Mouse (Mus musculus) T-cell, adult 2 months (primary cell): ENCODE measurements around the gene Atg2b.

Experiments used
- DNase-seq: peaks from one replicate; pipeline ENCODE4 v3.0.0; 2022; ENCODE audit warnings: low spot score

Gene Atg2b

GRCm38 (mm10) chr12:105685001-105685691 is at the start of gene Atg2b:
TSS of gene Atg2b (minus strand) at chr12:105685211.
- DNase-seq: peak; percentile 96

DNA sequence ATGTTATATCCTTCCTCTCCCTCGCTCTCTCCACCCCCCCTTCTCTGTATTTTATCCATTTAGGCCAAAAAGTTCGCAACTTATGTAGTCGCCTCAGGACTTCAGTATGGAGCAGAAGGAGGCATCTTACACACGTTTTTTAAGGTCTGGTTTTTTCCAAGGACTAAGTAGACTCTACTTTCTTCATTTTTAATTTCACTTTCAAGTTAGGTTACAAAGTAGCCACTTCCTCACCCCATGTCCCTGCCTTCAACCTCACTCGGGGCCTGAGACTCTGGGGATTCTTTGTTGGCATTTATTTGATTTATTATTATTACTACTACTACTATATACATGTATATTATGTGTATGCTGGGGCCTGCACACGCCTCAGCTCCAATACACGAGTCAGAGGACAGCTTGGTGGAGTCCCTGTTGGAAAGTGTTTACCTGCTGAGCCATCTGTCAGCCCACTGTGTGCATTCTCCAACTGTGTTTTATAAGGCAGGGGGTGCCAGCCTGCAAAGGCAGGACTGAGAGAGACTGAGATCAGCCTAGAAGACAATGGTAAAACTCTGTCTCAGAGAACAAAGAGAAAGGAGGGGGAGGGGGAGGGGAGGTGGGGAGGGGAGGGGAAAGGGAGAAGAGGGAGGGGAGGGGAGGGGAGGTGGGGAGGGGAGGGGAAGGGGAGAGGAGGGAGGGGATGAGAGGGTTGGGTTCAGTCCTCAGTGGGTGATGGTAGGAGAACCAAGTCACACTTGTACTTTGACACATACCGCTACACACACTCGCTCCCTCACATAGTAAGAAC is 48.6 kb upstream of the Atg2b start:
- DNase-seq: no peak

DNA sequence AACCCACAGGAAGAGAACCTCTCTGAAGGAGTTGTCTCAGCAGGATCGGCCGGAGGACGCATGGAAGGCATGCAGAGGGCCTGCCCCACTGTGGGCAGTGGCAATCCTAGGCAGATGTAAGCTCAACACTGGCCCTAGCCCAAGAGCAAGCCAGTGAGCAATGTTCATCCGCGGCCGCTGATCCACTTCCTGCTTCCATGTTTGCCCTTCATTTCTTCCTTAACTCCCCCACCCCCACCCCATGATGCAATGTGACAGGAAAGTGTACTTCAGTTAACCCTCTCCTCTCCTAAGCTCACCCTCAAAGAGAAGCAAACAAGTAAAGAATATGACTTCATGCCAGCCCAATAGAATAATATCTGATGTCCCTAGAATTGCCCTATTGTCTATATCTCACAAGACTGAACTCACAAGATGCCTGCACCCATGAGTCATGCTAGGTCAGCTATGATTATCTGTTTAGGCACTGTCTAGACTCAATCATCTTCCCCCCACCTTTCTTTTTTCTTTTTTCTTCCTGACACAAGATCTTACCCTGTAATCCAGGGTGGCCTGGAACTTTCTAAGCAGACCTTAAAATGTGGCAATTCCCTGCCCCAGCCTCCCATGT is 45.9 kb upstream of the Atg2b start:
- DNase-seq: no peak

- peak; percentile 21 for DNase-seq
Observed at GRCm38 (mm10) chr12:105727964-105728363, 43.0 kb upstream of the Atg2b start.

- DNase-seq: no peak
Observed at GRCm38 (mm10) chr12:105727268-105727667, 42.3 kb upstream of the Atg2b start.

DNA sequence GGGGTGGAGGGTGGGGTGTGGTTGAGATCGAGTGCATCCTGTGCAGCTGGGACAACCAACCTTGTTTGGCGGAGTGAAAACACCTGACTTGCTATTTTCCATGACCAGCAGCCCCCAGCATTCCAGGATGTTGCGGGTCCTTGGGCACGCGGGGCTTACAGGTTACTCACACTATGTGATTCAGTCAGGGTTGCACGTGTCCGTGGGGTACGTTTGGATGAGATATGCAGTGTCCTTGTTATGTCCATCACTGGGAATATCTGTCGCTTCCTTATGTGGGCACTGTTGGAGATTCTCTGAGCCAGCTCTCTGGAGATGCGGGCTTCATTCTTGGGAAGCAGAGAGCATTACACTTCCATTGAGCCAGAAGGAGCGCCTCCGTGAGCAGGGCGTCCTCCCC is 40.7 kb upstream of the Atg2b start:
- no peak for DNase-seq

DNA sequence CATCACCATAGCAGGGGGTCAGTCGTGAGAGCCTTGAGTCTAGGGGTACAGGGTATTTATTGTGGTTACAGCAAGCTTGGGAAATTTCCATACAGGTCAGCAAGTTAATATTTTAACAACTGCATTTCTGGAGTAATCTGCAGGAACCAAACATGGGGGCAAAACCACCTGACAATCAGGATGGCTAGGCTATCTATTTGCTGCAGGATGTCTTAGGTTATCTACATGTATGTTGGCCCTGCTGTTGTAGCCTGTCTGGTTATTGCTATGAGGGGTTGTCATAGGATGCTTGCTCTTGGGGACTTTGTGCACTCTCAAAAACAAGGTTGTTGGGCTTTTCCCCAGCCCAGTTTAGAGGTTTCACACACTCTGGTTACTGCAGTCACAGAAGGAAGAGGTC is 39.6 kb upstream of the Atg2b start:
- no peak for DNase-seq

- peak; percentile 16 for DNase-seq
Observed at GRCm38 (mm10) chr12:105722657-105723056, 37.6 kb upstream of the Atg2b start.

DNA sequence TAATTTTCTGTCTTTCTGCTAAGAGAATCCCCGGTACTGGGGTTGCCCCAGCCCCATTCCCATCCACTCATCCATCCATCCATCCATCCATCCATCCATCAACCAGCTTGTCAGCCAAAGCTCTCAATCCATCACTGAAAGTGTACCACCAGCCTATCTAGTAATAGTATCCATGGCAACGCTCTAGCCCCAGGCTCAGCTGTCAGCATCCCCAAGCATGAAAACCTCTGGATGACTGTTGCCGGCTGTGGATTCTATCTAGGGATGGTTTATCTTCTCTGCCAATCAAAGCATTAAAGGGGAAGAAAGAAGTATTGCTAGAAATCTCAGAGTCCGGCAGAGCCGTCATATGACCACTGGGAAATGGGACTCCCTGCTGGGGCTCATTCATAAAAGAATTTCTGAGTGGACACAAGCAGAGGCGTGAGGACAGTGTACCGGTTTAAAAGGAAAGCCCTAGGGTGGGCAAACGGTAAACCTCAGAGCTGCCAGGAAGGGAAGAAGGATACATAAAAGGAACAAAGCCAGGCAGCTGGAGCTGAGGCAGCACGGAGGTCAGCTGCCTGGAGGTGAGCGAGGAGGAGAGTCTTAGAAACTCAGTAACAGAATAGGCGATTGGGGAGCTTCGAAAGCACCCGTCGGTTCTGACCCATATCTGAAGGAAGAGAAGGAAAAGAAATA is 36.6 kb upstream of the Atg2b start:
- no peak for DNase-seq

- no peak for DNase-seq
Observed at GRCm38 (mm10) chr12:105720196-105720595, 35.2 kb upstream of the Atg2b start.

- peak; percentile 67 for DNase-seq
Observed at GRCm38 (mm10) chr12:105718616-105719015, 33.6 kb upstream of the Atg2b start.

GRCm38 (mm10) chr12:105705799-105706487 is 20.9 kb upstream of the Atg2b start, which contains the start of gene Ak7:
TSS of gene Ak7 (plus strand) at chr12:105705976.
- DNase-seq: peak; percentile 10

- no peak for DNase-seq
Observed at GRCm38 (mm10) chr12:105700433-105700832, 15.4 kb upstream of the Atg2b start.

GRCm38 (mm10) chr12:105697104-105697780 is 12.2 kb upstream of the Atg2b start:
- no peak for DNase-seq

DNA sequence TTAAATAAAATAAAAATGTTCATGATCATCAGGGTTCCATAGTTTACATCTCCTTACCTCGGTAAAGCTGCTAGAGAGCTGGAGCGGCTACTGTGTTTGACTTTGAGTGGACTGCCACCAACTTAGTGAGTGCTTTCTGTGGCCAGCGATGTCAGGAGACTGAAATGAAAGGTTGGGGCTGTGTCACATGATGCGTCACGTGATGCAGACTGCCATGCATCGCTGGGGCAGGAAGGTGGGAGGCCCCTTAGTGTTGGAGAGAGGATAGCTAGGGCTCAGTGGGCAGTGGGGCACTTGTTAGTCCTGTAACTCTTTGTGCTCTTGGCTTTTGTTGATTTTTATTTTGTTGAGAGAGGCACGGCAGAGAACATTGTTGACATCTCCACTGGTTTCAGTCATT is 10.8 kb upstream of the Atg2b start:
- no peak for DNase-seq

- DNase-seq: no peak
Observed at GRCm38 (mm10) chr12:105694021-105694420, 9.0 kb upstream of the Atg2b start.

- no peak for DNase-seq
Observed at GRCm38 (mm10) chr12:105689435-105689834, 4.4 kb upstream of the Atg2b start.

- no peak for DNase-seq
Observed at GRCm38 (mm10) chr12:105688546-105688945, 3.5 kb upstream of the Atg2b start.

- DNase-seq: no peak
Observed at GRCm38 (mm10) chr12:105687416-105687815, 2.4 kb upstream of the Atg2b start.

GRCm38 (mm10) chr12:105686791-105687190 is 1.8 kb upstream of the Atg2b start:
- DNase-seq: no peak
